Mouse (Mus musculus): ENCODE measurements at regions not wholly inside any gene's neighbourhood (a gene's known extent, or its start where the extent isn't known, plus 50 kb on each side); places are given as distances from the start of the nearest gene placed in this dataset.

GRCm38 (mm10) chr16:26169382-26169781 is 63.8 kb upstream of the P3h2 start:
- no peak for DNase-seq (ENCODE audit: low read depth, low spot score)

- no peak for DNase-seq (ENCODE audit: low read depth, low spot score)
Measured at GRCm38 (mm10) chr16:26168216-26168615, 62.6 kb upstream of the P3h2 start.

GRCm38 (mm10) chr16:26164066-26164465 is 58.5 kb upstream of the P3h2 start:
- no peak for DNase-seq (ENCODE audit: low read depth, low spot score)

- DNase-seq (ENCODE audit: low read depth, low spot score) = no peak
Measured at GRCm38 (mm10) chr16:26163401-26163800, 57.8 kb upstream of the P3h2 start.

GRCm38 (mm10) chr16:26157606-26158005 is 52.0 kb upstream of the P3h2 start:
- DNase-seq (ENCODE audit: low read depth, low spot score) = no peak
